Mouse (Mus musculus) kidney, embryonic 15.5 days (tissue): ENCODE data around the gene Eppin. TPM values are rescaled to one million over a fixed set of nuclear protein-coding genes. Genes with fewer than 3 reads are reported as not detected.
"Not testable (repeated sequence)": the region's sequence is repeated elsewhere in the genome, so short reads cannot be mapped to it uniquely, and the experiment has no call there.

Experiments
- ATAC-seq: fragments of 200-750 bp; cut with Nextera tagmentation; replicated peaks from 2 replicates; pipeline ENCODE4 v1.8.0; 2017; ENCODE audit warnings: moderate TSS enrichment; ENCODE audit not compliant: low FRiP score
- H3K27ac ChIP-seq: fragments of 300-500 bp; sonication (generic); 2 replicates; pipeline ENCODE4 v1.5.1; 2015; ENCODE audit warnings: mild to moderate bottlenecking, inconsistent platforms
- H3K27me3 ChIP-seq: fragments of 300-500 bp; sonication (generic); 2 replicates; pipeline ENCODE4 v1.6.1; 2015; ENCODE audit warnings: inconsistent platforms
- H3K36me3 ChIP-seq: fragments of 300-500 bp; sonication (generic); 2 replicates; pipeline ENCODE4 v1.6.1; 2015; ENCODE audit warnings: inconsistent platforms
- H3K4me1 ChIP-seq: fragments of 300-500 bp; sonication (generic); 2 replicates; pipeline ENCODE4 v1.6.1; 2015; ENCODE audit warnings: inconsistent platforms
- H3K4me2 ChIP-seq: fragments of 300-500 bp; sonication (generic); 2 replicates; pipeline ENCODE4 v1.6.1; 2015; ENCODE audit warnings: moderate library complexity, mild to moderate bottlenecking, inconsistent platforms
- H3K4me3 ChIP-seq: fragments of 300-500 bp; sonication (generic); replicated peaks from 2 replicates; pipeline ENCODE4 v1.5.1; 2015; ENCODE audit warnings: mild to moderate bottlenecking, inconsistent platforms
- H3K9ac ChIP-seq: fragments of 300-500 bp; sonication (generic); 2 replicates; pipeline ENCODE4 v1.6.1; 2015; ENCODE audit warnings: mild to moderate bottlenecking, inconsistent platforms
- H3K9me3 ChIP-seq: fragments of 300-500 bp; sonication (generic); replicated peaks from 2 replicates; pipeline ENCODE4 v1.6.1; 2016; ENCODE audit warnings: inconsistent platforms
- WGBS: fragments of 180-500 bp; shearing (Covaris S2); methylation state at CpG from one replicate; pipeline ENCODE4 v1.1.7; 2015; ENCODE audit warnings: mixed read lengths; 5-methylcytosine and 5-hydroxymethylcytosine counted together
- polyA plus RNA-seq: library from polyadenylated mRNA; unstranded; fragments of >200 nt; fragmentation: Nextera tagmentation; extraction: Ambion mirVana; gene quantifications from 2 replicates; pipeline ENCODE4 v1.2.1, GENCODE M21; 2015

The Eppin gene
- polyA plus RNA-seq = not detected in 2 replicates

GRCm38 (mm10) chr2:164593494-164593893, at the start of gene Eppin:
Gene Eppin, minus strand, starts transcription at chr2:164593594.
- Histone ChIP-seq H3K4me2 (no peak within 1 kb of the TSS), H3K36me3 (no peaks in the 10 kb centered on the region), H3K27me3 (no peaks in the 10 kb centered on the region), H3K27ac (no peak within 1 kb of the TSS), H3K9ac (no peak within 1 kb of the TSS), H3K4me3 (no peak within 1 kb of the TSS), H3K9me3 (no peaks in the 10 kb centered on the region), H3K4me1 (peaks cover 21% of the 10 kb centered on the region)
- WGBS = 78% methylated on average over 4 of the region's 4 CpGs
- no peak for ATAC-seq

GRCm38 (mm10) chr2:164641881-164642673, 48.7 kb upstream of the Eppin start:
- no peak overlapping the region for H3K4me3 ChIP-seq

GRCm38 (mm10) chr2:164641129-164641528, 47.7 kb upstream of the Eppin start:
- no peak overlapping the region for H3K4me3 ChIP-seq
- H3K4me2 ChIP-seq = no peak overlapping the region
- no peak overlapping the region for H3K9ac ChIP-seq
- no peak overlapping the region for H3K27ac ChIP-seq
- no peaks in the 10 kb centered on the region for H3K27me3 ChIP-seq
- ATAC-seq = no peak
- no peaks in the 10 kb centered on the region for H3K9me3 ChIP-seq
- H3K36me3 ChIP-seq = no peaks in the 10 kb centered on the region
- WGBS = 62% methylated on average over 7 of the region's 7 CpGs
- no peaks in the 10 kb centered on the region for H3K4me1 ChIP-seq

More at GRCm38 (mm10) chr2:164641881-164642673, 48.7 kb upstream of the Eppin start:
- Histone ChIP-seq H3K9ac (no peak overlapping the region), H3K36me3 (no peaks in the 10 kb centered on the region), H3K27me3 (no peaks in the 10 kb centered on the region), H3K4me2 (no peak overlapping the region), H3K4me1 (no peaks in the 10 kb centered on the region), H3K9me3 (no peaks in the 10 kb centered on the region), H3K27ac (no peak overlapping the region)
- 83% methylated on average over 13 of the region's 13 CpGs for WGBS
- no peak for ATAC-seq

- no peaks in the 10 kb centered on the region for H3K36me3 ChIP-seq
- H3K9ac ChIP-seq = no peak within 1 kb of the TSS
- H3K4me1 ChIP-seq = no peaks in the 10 kb centered on the region
- H3K9me3 ChIP-seq = no peaks in the 10 kb centered on the region
- 69% methylated on average over 3 of the region's 3 CpGs for WGBS
- no peak within 1 kb of the TSS for H3K4me2 ChIP-seq
- no peak within 1 kb of the TSS for H3K4me3 ChIP-seq
- no peak within 1 kb of the TSS for H3K27ac ChIP-seq
- no peak for ATAC-seq
- H3K27me3 ChIP-seq = no peaks in the 10 kb centered on the region
Observed at GRCm38 (mm10) chr2:164638696-164639095, 45.3 kb upstream of the Eppin start, which contains the start of gene Wfdc16. Gene Wfdc16, minus strand, starts transcription at chr2:164638796.

GRCm38 (mm10) chr2:164635266-164635665, 41.9 kb upstream of the Eppin start:
- Histone ChIP-seq H3K4me3 (no peak overlapping the region), H3K9ac (no peak overlapping the region), H3K4me1 (no peaks in the 10 kb centered on the region), H3K9me3 (no peaks in the 10 kb centered on the region), H3K36me3 (no peaks in the 10 kb centered on the region), H3K27me3 (no peaks in the 10 kb centered on the region), H3K4me2 (no peak overlapping the region), H3K27ac (no peak overlapping the region)
- no peak for ATAC-seq
- 73% methylated on average over 9 of the region's 9 CpGs for WGBS

GRCm38 (mm10) chr2:164621775-164622174, 28.4 kb upstream of the Eppin start:
- no peaks in the 10 kb centered on the region for H3K27me3 ChIP-seq
- no peaks in the 10 kb centered on the region for H3K36me3 ChIP-seq
- H3K9ac ChIP-seq = no peak overlapping the region
- no peak overlapping the region for H3K4me2 ChIP-seq
- ATAC-seq = no peak
- H3K9me3 ChIP-seq = no peaks in the 10 kb centered on the region
- 90% methylated on average over 4 of the region's 4 CpGs for WGBS
- no peak overlapping the region for H3K4me3 ChIP-seq
- H3K27ac ChIP-seq = no peak overlapping the region
- H3K4me1 ChIP-seq = no peaks in the 10 kb centered on the region

- H3K27ac ChIP-seq = no peak overlapping the region
- H3K9me3 ChIP-seq = no peaks in the 10 kb centered on the region
- no peak for ATAC-seq
- no peak overlapping the region for H3K4me2 ChIP-seq
- 78% methylated on average over 5 of the region's 5 CpGs for WGBS
- H3K4me1 ChIP-seq = no peaks in the 10 kb centered on the region
- no peak overlapping the region for H3K9ac ChIP-seq
- H3K4me3 ChIP-seq = no peak overlapping the region
- no peaks in the 10 kb centered on the region for H3K36me3 ChIP-seq
- H3K27me3 ChIP-seq = no peaks in the 10 kb centered on the region
Observed at GRCm38 (mm10) chr2:164619050-164619449, 25.7 kb upstream of the Eppin start.

GRCm38 (mm10) chr2:164615386-164615785, 22.0 kb upstream of the Eppin start:
- ATAC-seq = no peak
- 89% methylated on average over 3 of the region's 3 CpGs for WGBS
- no peaks in the 10 kb centered on the region for H3K36me3 ChIP-seq

DNA sequence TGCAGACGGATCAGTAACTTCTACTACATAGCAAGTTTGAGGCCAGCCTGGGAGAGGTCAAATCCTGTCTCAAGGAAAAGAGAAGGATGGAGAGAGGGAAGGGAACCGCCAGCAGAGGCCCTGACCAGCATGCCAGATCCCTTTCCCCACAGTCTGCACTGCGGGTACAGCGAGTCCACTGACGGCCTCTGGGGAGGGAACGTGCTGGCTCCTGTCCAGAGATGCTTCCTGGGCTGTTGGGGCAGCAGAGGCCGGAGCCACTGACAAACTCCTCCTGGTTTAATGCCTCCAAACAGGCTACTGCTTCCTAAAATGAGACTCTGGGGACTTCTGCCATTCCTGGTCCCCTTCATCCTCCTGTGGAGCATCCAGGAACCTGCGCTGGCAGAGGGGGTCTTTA, 20.1 kb upstream of the Eppin start, which contains the start of the genes Wfdc6b and Wfdc8:
Wfdc6b (plus strand) TSS at position 52 of the 400 bp plus-strand sequence.
Wfdc8 (minus strand) TSS at position 156 of the 400 bp plus-strand sequence.
- H3K27me3 ChIP-seq, H3K4me3 ChIP-seq, H3K27ac ChIP-seq, H3K36me3 ChIP-seq, ATAC-seq, H3K9me3 ChIP-seq, H3K4me1 ChIP-seq, H3K9ac ChIP-seq, H3K4me2 ChIP-seq: not testable (repeated sequence)
- 48% methylated on average over 8 of the region's 8 CpGs for WGBS

More at GRCm38 (mm10) chr2:164615386-164615785, 22.0 kb upstream of the Eppin start:
- Histone ChIP-seq H3K4me3 (no peak overlapping the region), H3K27ac (no peak overlapping the region), H3K4me2 (no peak overlapping the region), H3K9me3 (no peaks in the 10 kb centered on the region), H3K4me1 (no peaks in the 10 kb centered on the region), H3K9ac (no peak overlapping the region), H3K27me3 (no peaks in the 10 kb centered on the region)

DNA sequence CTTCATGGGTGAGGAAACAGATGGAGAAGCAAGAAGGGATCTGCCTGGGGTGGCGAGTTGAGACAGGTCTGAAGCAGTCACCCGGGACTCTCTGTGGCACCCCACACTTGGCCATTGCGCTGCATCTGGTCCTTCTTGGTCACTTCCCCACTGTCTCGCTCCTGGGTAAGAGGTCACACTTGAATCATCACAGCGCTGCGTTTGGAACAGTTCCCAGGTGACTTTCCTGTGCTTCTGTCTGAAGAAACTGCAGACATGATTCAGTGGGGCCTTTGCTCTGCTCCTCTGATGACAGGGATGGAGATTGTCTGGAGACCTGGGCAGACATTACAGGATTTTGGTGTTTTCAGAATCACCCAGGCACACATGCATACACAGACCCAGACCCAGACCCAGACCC, 15.4 kb upstream of the Eppin start:
- Histone ChIP-seq H3K9ac (no peak overlapping the region), H3K27me3 (no peaks in the 10 kb centered on the region; the same call in 1 of the 2 replicates), H3K27ac (no peak overlapping the region), H3K9me3 (no peaks in the 10 kb centered on the region), H3K4me2 (no peak overlapping the region), H3K4me1 (0 out of 2 replicates have a peak, but pooled peaks cover 7% of the 10 kb centered on the region), H3K4me3 (no peak overlapping the region), H3K36me3 (no peaks in the 10 kb centered on the region)
- 54% methylated on average over 6 of the region's 6 CpGs for WGBS
- no peak for ATAC-seq

DNA sequence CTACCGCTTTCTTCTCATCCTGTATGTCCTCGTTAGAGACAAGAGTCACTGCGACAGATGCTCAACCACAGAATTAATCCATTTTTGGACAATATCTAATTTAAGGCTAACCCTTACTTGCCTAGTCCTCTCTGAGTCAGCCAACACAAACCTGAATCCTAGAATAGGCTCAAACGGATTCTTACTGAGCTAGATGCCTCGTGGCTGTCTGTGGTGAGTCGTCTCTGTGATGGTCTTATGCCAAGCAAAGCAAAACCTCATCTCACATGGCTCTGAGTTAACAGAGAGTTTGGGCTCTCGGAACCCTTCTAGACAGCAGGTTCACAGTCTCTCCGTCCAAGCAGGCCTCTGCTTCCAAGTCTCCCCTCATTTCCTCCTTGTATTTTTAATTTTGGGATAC, 11.0 kb upstream of the Eppin start:
- no peaks in the 10 kb centered on the region for H3K9me3 ChIP-seq
- no peak for ATAC-seq
- no peaks in the 10 kb centered on the region; the same call in 1 of the 2 replicates for H3K27me3 ChIP-seq
- WGBS = 88% methylated on average over 8 of the region's 8 CpGs
- H3K4me1 ChIP-seq = 0 out of 2 replicates have a peak, but pooled peaks cover 4% of the 10 kb centered on the region
- no peak overlapping the region for H3K4me2 ChIP-seq
- no peak overlapping the region for H3K4me3 ChIP-seq
- no peak overlapping the region for H3K27ac ChIP-seq
- H3K36me3 ChIP-seq = no peaks in the 10 kb centered on the region
- no peak overlapping the region for H3K9ac ChIP-seq

DNA sequence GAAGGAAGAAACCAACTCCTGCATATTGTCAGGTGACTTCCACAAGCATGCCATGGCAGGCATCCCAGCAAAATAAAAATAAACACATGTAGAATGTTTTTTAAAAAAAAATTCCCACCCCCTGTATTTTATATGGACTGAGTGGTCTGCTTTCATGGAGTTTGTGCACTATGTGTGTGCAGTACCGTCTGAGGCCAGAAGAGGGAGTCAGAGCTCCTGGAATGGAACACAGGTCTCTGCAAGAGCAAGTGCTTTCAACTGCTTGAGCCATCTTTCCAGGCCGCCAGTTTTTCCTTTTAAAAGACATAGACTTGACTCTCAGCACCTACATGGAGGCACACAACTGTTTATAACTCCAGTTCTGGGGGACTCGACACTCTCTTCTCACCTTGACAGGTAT, 10.1 kb upstream of the Eppin start:
- no peak for ATAC-seq
- Histone ChIP-seq H3K9me3 (no peaks in the 10 kb centered on the region), H3K27me3 (no peaks in the 10 kb centered on the region), H3K27ac (no peak overlapping the region), H3K4me2 (no peak overlapping the region), H3K4me3 (no peak overlapping the region), H3K4me1 (0 out of 2 replicates have a peak, but pooled peaks cover 3% of the 10 kb centered on the region), H3K9ac (no peak overlapping the region), H3K36me3 (no peaks in the 10 kb centered on the region)
- WGBS = 86% methylated on average over 3 of the region's 3 CpGs
